Mouse (Mus musculus) frontal cortex, postnatal 36 days (tissue): ENCODE measurements around the gene Aspscr1.
"Not testable (repeated sequence)": the region's sequence is repeated elsewhere in the genome, so short reads cannot be mapped to it uniquely, and the experiment has no call there.

Experiments used
- DNase-seq, 2 experiments: peaks; one replicate each; pipeline ENCODE4 v3.0.0; 2022; ENCODE audit warnings: low spot score in 2 of 2

The Aspscr1 gene

DNA sequence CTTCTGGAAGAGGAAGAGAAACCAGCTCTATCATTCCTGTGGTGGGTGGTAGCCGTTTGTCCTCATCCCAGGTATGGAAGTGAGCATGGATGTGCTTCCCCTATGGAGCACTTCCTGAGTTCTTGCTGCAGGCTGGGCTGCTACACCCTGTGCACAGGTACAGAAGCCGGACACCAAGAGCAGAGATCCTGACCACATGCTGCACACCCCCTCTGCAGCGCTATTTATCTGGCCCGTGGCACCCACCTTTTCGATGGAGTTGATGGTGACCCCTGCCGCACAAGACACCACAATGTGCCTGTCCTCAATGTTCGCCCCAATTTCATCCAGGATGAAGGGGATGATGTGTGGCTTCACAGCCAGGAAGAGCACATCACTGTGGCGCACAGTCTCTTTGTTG is 30.9 kb upstream of the Aspscr1 start:
- no peak for DNase-seq

DNA sequence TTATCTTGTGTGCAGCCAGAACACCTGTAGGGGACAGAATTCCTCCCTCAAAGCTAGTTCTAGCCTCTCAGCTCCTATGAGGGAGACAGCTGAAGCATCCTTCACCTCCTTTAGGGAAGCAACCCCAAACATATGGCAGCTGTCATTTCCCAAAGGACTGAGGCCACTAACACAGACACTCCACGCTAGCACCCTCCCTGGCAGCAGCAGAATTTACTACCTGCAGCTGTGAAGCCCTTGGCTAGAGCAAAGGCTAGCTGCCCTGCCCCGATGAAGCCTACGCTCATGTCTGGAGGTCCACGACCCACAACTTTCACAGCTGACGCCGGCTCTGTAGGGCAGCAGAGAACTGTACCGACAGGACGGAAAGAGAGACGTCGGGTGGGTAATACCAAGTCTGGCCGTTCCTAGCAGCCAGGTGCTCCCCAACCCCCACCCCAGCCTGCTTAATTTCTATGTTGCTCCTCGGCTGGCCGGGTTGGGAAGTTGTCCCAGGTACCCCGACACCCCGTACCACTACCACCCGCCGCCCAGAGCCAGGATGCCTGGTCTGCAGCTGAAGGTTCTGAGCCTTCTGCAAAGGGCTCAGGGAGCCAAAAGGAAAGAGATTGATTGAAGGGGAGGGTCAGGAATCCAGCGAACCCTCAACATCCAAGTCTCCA is 29.7 kb upstream of the Aspscr1 start:
- DNase-seq: no peak

DNA sequence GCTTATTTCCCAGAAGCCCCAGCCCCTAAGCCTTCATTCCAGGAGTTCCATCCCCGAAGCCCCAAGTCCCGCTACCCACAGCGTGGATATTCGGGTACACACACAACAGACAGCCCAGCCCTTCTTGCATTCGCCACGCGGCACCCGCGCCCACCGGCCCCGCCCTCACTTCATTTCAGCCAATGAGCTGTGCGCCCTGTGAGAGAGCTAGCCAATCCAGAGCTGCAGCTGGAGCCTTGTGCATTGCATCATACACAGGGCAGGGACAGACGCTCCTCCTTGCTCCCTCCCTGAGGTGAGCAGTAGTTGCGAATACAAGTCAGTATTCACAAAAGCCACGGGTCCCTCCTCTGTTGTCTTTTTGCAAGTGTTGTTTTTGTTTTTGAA is 29.2 kb upstream of the Aspscr1 start, which contains the start of gene Pycr1:
TSS of gene Pycr1 (minus strand) at position 169 of the 387 bp plus-strand sequence.
- DNase-seq: peak; percentile 92 to 95

DNA sequence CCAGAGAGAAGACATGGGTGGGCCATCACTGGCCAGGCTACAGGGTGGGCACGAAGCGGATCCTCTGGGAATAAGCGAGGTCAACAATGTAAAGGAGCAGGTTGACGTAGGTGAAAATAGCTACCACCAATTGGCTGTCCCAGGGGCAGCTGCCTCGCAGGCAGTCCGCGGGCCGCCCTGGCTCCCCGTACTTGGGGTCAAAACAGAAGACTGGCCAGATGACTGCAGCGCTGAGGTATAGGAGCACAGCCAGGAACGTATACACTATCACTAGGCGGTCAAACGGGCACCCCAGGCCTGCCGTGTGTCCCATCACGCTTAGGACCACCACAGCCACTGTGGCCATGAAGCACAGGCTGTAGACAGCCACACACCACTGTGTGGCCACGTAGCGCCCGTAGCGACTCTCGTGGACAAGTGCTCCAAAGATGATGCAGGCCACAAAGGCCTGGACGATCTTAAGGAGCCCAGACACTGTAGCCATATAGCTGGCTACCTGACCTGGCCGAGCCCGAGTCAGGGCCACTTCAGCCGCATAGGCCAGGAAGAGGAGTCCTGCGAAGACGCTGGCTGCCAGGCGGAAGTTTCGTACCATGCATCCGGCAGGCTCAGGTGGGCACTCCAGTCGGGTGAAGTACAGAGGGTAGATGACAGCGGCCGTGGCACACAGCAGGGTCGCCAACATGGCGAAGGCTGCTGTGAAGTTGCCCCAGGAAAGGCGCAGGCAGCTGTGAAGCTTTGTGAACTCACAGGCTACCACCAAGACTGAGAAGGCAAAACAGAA is 25.5 kb upstream of the Aspscr1 start:
- no peak for DNase-seq

DNA sequence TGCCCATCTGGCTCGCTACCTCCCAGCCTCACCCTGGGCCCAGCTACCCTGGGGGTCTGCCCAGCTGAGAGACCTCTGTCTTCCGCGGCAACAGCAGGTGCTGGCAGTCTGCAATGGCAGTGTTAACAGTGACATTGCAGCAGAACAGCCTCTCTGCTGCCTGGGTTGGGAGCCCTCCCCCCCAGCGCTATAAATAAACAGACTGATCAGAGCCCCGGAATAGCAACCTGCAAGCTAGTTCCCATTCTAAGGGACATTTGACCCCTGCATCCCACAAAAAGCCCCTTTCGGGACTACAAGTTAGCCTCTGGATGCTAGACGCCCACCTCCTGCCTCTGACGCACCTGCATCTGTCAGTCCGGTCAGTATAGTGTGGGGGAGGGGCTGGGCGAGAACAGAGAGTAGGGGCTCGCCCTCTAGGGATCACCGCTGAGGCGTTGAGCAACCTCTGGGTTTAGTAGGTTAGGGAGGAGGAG is 24.7 kb upstream of the Aspscr1 start, which contains the start of gene Myadml2:
TSS of gene Myadml2 (minus strand) at position 158 of the 476 bp plus-strand sequence.
- peak; percentile 47 to 56 for DNase-seq

DNA sequence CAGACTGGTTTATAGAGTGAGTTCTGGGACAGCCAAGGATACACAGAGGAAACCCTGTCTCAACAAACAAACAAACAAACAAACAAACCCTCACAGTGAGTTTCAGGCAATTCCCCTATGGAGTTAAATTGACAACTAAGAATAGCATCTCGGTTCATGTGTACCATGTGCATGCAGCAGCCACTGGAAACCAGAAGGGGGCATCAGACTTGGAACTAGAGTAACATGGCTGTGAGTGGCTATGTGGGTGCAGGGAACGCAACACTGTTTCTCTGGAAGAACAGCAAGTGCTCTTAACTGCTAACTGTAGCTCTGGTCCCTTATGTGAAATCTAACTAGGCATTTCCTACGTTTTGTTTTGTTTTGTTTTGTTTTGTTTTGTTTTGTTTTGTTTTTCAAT is 20.9 kb upstream of the Aspscr1 start:
- DNase-seq: no peak

DNA sequence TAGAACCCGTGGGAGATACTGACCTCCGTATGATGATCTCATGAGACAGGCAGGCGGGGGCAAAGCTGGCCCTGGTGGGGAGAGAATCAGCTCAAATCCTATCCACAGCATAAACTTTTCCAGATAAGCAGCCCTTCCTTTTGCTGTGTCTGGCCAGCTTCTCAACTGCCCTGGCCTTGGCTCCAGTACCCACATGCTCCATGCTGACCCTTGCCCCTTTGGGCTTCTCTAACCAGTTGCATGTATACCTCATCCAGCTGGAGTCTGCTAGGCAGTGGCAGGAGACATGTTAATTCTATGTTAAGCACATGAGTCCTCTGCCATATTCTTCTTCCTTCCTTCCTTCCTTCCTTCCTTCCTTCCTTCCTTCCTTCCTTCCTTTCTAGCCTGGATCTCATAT is 18.0 kb upstream of the Aspscr1 start:
- no peak for DNase-seq

DNA sequence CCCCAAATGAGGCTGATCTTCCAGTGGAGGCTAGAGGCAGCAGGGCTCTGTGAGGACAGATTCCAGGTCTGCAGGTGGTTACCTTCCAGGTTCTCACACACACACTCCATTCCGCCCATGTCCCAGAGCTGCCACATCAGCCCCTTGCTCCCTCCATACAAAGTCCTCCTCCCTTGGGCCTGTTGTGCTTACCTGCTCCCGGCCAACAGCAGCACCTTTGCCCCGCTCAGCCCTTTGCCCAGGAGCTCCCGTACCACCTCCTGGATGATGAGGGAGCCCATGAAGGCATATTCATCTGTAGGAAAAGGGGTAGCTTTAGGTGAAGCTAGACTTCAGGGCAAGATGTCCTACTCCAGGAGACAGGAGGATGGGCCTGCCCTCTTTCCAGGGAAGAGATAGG is 15.5 kb upstream of the Aspscr1 start:
- DNase-seq: no peak

DNA sequence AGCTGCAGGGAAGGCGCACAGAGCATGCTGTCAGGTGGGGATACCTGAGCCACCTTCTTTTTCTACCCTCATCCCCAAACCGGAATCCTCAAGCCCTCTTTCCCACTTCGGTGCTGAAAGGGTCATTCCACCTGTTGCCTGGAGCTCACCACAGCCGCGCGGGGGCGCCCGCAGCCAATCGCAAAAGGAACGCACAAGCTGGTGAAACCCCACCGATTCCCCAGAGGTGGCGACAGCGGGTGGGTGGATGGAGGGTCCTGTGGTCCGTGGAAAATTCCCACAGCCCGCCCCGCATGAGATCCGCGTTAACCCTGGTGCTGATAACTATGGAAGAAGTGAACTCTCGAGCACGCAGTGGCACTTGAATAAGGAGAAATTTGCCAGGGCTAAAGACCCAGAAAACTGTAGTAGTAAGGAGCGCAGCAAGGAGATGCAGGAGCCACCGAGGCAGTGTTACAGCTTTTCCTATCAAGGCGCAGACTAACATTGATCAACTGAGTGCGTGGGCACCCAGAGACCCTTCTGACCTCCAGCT is 13.8 kb upstream of the Aspscr1 start:
- peak; percentile 66 to 77 for DNase-seq

DNA sequence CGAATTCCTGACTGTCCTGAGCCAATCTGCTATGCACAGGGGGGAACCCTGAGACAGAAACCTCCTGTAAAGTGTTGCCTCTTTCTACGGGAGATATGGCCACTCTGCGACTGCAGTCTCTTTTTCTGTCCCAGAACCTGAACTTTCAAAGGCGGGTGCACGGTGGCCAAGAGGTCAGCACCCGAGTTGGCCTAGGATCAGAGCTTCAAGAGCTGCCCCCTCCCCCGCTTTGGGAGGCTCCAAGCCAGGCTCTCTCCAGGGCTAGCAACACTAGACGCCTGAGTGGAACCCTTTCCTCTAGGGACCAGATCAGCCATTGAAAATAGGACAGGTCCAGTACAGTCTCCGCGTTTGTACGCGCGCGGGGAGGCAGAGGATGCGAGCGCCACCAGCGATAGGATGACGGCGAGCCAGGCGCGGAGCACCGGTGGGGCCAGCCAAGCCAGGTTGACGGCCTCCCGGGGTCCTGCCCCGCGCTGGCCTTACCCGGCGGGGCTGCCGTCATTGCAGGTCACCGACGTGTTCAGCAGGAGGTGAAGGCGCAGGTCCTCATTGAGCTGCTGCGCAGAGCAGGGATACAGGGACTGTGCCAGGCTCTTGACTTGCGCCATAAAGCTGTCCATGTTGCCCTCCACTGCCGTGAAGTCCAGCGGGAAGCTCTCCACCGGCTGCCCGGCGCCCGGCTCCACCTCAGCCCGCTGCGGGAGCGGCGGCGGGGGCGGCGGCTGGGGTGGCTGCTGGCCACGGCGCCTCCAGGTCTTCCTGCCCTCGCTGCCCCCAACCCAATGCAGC is 13.1 kb upstream of the Aspscr1 start:
- DNase-seq: no peak

DNA sequence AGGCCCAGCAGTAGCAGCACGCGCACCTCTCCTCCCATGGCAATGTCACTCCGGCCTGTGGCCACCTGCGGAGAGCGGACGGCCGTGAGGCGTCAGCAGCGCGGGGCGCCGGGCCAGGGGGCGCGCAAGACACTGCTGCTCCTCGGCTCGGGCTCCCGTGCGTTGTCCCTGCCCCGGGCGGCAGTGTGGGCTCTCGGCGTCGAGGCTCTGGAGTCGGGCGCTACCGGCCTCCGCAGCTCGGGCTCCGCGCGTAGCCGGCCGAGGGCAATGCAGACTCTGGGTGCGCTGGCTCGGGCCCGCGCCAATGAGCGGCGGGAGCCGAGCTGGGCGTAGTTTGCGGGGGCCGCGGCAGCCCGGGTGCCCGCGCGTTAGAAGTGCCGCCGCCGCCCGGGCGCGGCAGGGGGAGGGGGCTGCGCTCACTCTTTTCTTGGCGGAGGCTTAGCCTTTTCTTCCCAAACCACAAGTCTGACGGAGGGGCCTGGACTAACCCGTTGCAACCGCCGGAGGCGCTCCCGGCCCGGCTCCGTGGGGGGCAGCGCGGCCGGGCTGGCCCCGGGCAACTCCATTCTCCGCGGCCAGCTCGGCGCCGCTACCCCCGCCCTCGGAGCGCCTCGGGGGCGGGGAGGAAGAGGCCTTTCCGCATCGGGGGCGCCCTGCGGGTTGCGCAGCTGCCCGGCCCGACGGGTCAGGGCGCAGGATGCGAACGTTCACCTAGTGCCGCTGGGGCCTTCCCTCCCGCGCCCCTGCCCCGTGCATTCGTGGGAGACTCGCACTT is 12.3 kb upstream of the Aspscr1 start:
- DNase-seq: no peak

DNA sequence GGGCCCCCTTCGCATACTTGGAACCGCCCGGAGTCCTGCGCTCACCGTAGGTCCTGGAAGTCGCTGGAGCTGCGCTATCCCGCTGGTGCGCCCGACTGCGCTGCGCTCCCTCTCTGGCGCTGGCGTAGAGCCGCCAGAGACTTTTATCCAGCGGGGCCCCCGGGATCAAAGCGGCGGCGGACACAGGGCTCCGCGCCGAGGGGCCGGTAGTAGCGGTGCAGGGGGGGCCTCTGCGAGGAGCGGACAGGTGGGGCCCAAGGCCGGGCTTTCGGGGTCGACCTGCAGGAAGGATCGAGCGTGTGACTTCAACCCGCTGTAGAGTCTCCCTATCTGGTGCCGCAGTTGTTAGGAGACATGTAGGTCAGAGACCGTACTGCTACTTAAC is 11.7 kb upstream of the Aspscr1 start, which contains the start of gene Notum:
TSS of gene Notum (minus strand) at position 100 of the 385 bp plus-strand sequence.
- no peak for DNase-seq

DNA sequence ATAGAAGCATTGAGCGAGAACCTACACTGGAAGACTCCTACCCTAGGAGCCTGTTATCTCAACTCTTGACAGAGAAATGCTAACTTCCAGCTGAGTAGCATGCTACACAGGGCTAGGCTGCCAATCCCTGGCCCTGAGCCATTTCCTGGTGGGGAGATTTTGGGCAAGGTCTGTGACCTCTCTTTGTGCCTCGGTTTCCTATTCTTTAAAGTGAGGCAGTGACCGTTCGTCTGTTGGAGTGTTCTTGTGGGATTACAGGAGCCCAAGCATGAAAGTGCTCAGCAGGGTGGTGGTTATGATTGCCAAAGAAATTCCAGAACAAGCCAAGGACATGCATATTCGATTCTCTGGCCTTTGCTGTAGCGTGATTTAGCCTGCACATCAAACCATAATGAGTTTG is 10.0 kb upstream of the Aspscr1 start:
- DNase-seq: no peak

DNA sequence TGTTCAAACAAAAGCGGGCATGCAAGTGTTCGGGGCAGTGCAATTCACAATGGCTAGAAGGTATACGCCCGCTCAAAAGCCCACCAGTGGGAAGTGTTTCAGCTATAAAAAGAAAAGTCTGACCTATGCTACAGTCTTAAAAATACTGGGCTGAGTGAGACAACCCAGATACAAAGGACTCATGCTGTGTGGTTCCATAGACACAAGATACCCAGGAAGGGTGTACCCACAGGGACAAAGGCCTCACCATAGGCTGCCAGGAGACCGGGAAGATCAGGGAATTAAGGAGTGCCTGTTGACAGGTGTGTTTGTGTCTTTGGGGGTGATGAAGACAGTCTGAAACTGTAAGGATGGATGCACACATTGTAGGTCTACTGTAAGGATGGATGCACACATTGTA is 9.1 kb upstream of the Aspscr1 start:
- DNase-seq: no peak

DNA sequence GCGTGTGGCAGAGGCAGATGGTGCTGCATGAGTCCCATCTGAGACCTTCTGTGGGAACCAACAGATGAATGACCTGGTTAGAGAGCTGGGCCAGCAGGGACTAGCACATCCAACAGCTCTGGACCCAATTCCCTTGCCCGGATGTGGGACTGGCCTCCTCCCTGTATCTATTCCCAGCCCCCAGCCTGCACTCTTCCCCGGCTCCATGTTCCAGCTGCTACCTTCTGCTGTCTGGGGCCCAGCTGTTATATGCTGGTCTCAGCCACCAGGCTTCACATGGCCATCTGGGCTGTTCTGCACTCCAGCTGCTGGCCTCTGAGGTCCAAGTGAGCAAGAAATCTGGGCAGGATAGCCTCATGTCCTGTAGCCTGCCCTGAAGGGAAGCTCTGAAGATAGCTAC is 7.4 kb upstream of the Aspscr1 start:
- no peak for DNase-seq

DNA sequence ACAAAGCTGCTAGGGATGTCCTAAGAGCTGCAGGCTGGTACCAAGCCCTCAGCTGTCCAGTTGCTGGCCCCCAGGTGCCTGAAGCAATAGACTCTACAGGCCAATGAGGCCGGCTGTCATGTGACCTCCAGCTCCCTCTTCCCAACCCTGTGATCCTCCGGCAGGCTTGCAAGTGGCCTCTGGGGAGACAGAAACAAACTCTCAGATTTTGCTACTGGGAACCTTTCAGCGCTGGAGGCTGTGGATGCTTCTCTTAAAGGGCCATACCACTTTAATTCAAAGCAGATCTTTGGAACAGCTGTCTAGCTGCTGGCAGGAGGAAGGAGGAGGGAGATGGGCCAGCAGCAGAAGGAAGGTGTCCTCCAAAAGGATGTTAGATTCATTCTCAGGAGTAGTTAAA is 6.2 kb upstream of the Aspscr1 start:
- no peak for DNase-seq

DNA sequence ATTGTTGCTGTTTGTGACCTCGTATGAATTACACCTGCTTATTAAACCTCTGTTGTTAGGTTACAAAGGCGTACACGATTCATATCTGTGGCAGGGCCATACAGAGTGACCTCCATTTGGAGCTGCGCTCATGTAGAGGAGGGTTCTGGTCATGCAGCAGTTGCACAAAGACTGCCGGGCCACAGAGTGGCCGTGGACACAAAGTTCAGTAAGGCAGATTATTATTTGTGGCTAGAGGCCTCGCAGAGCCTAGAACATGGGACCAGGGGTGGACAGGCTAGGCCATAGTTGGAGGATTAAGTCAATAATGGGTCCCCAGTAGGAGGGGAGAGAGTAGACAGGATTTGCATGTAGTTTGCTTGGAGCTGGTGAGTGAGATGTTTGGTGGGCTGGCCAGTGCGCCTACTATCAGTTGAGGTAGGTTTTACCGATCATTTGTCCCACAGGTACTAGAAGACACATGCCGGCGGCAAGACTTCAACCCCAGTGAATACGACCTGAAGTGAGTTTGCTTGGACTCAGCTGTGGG is 885 bp downstream of the Aspscr1 start:
- DNase-seq: no peak

DNA sequence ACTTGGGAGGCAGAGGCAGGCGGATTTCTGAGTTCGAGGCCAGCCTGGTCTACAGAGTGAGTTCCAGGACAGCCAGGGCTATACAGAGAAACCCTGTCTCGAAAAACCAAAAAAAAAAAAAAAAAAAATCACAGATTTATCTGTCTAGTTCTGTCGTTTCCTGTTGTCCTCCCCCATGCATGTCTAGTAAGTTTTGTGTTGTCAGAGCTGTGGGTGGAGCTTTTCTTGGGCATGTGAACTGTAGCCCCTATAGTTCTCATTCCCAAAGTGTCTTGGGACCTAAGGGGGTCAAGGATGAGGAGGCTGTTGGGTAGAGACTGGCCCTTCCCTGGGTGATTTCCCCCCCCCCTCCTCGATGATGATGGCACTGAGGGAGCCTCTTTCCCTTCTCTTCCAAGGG is 3.1 kb downstream of the Aspscr1 start:
- not testable (repeated sequence) for DNase-seq

DNA sequence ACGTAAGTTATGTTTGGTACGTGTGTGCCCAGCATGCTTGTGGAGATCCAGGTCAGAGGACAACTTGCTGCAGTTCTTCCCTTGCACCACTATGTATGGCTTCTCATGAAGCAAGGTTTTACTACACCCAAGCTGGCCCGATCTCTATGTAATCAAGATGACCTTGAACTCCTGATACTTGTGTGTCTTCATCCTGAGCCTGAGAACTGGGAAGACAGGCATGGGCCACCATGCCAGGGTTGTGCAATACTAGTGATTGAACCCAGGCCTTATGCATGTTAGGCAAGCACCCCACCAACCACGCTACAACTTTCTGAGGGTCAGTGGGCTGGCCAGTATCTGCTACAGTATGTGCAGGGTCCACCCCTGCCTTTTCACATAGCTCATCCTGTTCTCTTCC is 4.2 kb downstream of the Aspscr1 start:
- DNase-seq: no peak

DNA sequence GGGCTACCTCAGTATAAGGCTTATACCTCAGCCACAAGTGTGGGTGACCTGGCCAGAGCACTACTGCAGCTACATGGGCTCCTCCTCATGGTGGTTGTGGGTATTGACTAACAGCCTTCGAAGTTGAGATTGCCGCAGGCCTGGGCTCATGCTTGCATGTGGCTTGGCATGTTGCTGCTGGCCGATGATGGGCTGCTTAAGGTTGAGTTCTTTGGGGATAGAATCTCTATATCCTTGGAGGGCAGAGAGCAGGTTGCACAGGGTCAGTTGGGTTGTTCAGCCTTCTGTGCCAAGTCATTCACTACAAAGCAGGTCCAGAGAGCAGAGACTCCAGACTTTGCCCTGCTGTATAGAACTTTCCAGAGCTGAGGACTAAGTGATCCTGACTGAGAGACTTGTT is 7.1 kb downstream of the Aspscr1 start:
- no peak for DNase-seq

DNA sequence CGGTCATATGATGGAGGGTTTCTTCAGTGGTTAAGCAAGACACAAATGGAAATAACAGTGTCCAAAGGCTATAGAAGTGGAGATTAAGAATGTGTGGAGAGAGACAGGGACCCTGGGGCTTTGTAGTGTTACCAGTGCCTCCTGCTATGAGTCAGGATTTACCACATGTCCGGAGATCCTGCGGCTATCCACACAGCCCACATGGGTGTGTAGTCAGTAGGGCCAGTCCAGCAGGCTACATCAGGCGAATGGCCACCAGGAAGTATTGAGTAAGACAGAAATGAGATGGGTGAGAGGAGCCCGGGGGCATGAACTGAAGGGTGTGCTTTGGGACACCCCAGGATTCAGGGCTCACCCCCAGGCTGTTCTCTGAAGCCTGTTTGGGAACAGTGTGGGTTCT is 9.9 kb downstream of the Aspscr1 start:
- no peak for DNase-seq
